Mouse (Mus musculus) small intestine, adult 2 months (tissue): ENCODE data around the gene Mustn1. TPM values are rescaled to one million over a fixed set of nuclear protein-coding genes. Genes with fewer than 3 reads are reported as not detected.

Experiments
- H3K27ac ChIP-seq: fragments of 200-500 bp; 2 replicates; pipeline ENCODE4 v1.5.1; 2012; ENCODE audit warnings: low read depth, low read length, control low read depth, inconsistent platforms; ENCODE audit not compliant: insufficient read depth
- H3K27me3 ChIP-seq: fragments of 200-500 bp; 2 replicates; pipeline ENCODE4 v1.6.1; 2012; ENCODE audit warnings: mild to moderate bottlenecking, moderate library complexity, low read length, inconsistent platforms; ENCODE audit not compliant: control insufficient read depth, insufficient read depth
- H3K36me3 ChIP-seq: fragments of 200-500 bp; 2 replicates; pipeline ENCODE4 v1.6.1; 2012; ENCODE audit warnings: mild to moderate bottlenecking, low read length, control low read depth, inconsistent platforms; ENCODE audit not compliant: control insufficient read depth, insufficient read depth
- H3K4me1 ChIP-seq: fragments of 200-500 bp; 2 replicates; pipeline ENCODE4 v1.6.1; 2012; ENCODE audit warnings: low read length, inconsistent platforms, mixed read lengths; ENCODE audit not compliant: control insufficient read depth, insufficient read depth, insufficient read length
- H3K4me3 ChIP-seq: fragments of 200-500 bp; 2 replicates; pipeline ENCODE4 v1.5.1; 2012; ENCODE audit warnings: low read depth, mild to moderate bottlenecking, control low read depth, inconsistent platforms, low read length, moderate library complexity
- CTCF ChIP-seq: fragments of 200-500 bp; IDR thresholded peaks from 2 replicates; pipeline ENCODE4 v1.5.1; 2012; ENCODE audit warnings: low read depth, mild to moderate bottlenecking, control low read depth, inconsistent platforms, low read length, moderate library complexity, mixed read lengths; ENCODE audit not compliant: insufficient replicate concordance, insufficient read length; ENCODE audit errors: extremely low read depth
- POLR2A ChIP-seq: fragments of 200-500 bp; IDR thresholded peaks from 2 replicates; pipeline ENCODE4 v1.6.1; 2012; ENCODE audit warnings: low read depth, mild to moderate bottlenecking, control low read depth, inconsistent platforms, low read length, moderate library complexity
- WGBS: fragments of 180-500 bp; shearing (Covaris S2); methylation state at CpG from one replicate; pipeline ENCODE4 v1.1.7; 2018; 5-methylcytosine and 5-hydroxymethylcytosine counted together
- polyA plus RNA-seq: library from polyadenylated mRNA; depleted of rRNA; stranded (reverse); fragments of >200 nt; gene quantifications from 2 replicates; pipeline ENCODE4 v1.2.3, GENCODE M21; 2012; rRNA removed

The Mustn1 gene
- polyA plus RNA-seq, 1 experiment: 22.9 TPM

GRCm38 (mm10) chr14:30912641-30913040 is 33.6 kb downstream of the Mustn1 start:
- Histone ChIP-seq H3K4me3 (no peak overlapping the region), H3K4me1 (no peaks in the 10 kb centered on the region), H3K27ac (no peak overlapping the region), H3K36me3 (no peaks in the 10 kb centered on the region), H3K27me3 (no peaks in the 10 kb centered on the region)
- WGBS: 60% methylated on average over 8 of the region's 8 CpGs
- TF ChIP-seq POLR2A (no peak), CTCF (no peak)

DNA sequence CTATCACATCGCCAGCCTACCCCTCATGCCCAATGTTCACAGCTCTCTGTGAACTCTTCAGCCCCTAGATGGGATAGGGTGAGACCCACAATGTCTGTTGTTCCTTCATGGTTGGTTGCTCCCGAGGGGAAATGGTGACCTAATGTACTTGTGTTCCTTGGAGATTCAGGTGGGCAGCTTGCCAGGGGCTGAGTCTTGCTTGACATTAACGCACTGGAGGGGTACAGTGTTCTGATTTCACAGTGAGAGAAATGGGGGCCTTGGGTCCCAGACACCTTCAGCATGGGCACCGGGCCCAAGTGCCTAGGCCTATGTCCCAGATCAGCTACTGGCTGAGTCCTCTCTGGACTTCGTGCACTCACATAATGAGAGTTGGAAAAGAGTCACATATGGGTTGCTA is 34.4 kb downstream of the Mustn1 start:
- Histone ChIP-seq H3K4me1 (no peaks in the 10 kb centered on the region), H3K4me3 (no peak overlapping the region), H3K36me3 (no peaks in the 10 kb centered on the region), H3K27ac (no peak overlapping the region), H3K27me3 (no peaks in the 10 kb centered on the region)
- TF ChIP-seq CTCF: no peak
- WGBS: 79% methylated on average over 5 of the region's 5 CpGs

GRCm38 (mm10) chr14:30916516-30916915 is 37.5 kb downstream of the Mustn1 start:
- no peaks in the 10 kb centered on the region for H3K27me3 ChIP-seq
- TF ChIP-seq CTCF (no peak), POLR2A (no peak)

GRCm38 (mm10) chr14:30922053-30922670 is 43.2 kb downstream of the Mustn1 start:
- 31% methylated on average over 8 of the region's 8 CpGs for WGBS
- TF ChIP-seq CTCF (no peak), POLR2A (no peak)
- H3K36me3 ChIP-seq: no peaks in the 10 kb centered on the region
- no peaks in the 10 kb centered on the region for H3K27me3 ChIP-seq
- no peak overlapping the region for H3K4me3 ChIP-seq
- H3K27ac ChIP-seq: no peak overlapping the region
- H3K4me1 ChIP-seq: no peaks in the 10 kb centered on the region

More at GRCm38 (mm10) chr14:30916516-30916915, 37.5 kb downstream of the Mustn1 start:
- Histone ChIP-seq H3K36me3 (no peaks in the 10 kb centered on the region), H3K4me1 (no peaks in the 10 kb centered on the region), H3K4me3 (no peak overlapping the region), H3K27ac (no peak overlapping the region)
- WGBS: 84% methylated on average over 1 of the region's 1 CpGs

DNA sequence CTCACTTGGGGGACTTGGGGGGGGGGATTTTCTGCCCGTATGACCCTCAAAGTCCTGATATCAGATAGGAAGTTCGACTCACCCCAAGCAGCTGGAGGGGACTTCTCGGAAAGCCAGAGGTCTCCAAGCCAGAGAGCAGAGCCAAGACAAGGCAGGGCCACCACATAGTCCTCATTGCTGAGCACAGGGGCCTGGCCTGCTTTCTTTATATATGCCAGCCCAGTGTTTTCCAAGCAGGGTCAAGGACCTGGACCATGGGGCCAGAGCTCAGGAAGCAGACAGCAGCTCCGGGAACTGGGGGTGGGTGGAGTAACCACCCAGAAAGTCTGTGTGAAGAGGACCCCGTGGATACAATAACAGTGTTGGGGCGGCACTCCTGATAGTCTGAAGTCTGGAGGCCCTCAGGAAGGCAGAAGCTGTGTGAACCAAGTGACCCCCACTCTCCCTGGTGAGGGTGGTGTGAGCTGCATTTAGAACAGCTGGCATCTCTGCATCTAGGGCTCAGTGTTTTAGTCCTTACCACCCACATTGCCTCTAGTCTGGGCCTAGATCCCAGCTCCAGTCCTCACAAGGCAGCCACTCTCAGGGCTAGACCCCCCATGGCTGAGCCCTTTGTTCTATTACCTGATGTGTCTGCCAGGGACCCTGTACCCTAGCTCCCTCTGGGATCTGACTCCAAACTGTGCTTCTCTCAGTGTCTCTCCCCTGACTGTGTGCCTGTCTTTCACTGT is 44.5 kb downstream of the Mustn1 start, which contains the start of gene Itih3:
Gene Itih3 (minus strand): TSS at position 386 of the 731 bp plus-strand sequence.
- Histone ChIP-seq H3K27ac (no peak within 1 kb of the TSS), H3K4me3 (no peak within 1 kb of the TSS), H3K4me1 (no peaks in the 10 kb centered on the region), H3K27me3 (no peaks in the 10 kb centered on the region), H3K36me3 (no peaks in the 10 kb centered on the region)
- 68% methylated on average over 6 of the region's 6 CpGs for WGBS
- no peak for TF ChIP-seq CTCF
- TF ChIP-seq POLR2A: no peak

GRCm38 (mm10) chr14:30925492-30925891 is 46.5 kb downstream of the Mustn1 start:
- Histone ChIP-seq H3K27ac (no peak overlapping the region), H3K36me3 (no peaks in the 10 kb centered on the region), H3K4me3 (no peak overlapping the region), H3K4me1 (no peaks in the 10 kb centered on the region), H3K27me3 (no peaks in the 10 kb centered on the region)
- 84% methylated on average over 3 of the region's 3 CpGs for WGBS
- no peak for TF ChIP-seq CTCF
- TF ChIP-seq POLR2A: no peak

DNA sequence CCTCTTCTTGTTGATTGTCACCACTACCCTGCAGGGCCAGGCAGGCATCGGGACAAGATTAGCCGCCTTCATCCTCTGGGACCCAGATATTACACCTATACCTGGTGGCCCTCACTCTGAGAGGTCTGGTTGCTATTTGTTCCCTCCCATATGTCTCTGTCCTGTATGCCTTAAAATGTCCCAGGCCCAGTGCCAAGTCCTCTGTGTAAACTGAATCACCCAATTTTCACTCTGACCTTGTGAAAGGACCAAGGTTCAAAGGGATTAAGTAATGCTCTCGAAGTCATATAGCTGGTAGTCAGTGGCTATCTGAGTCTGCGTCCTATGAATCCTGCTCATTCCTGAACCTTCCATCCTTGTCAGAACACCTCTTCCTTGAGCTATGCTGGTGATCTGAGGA is 51.4 kb downstream of the Mustn1 start:
- TF ChIP-seq CTCF (no peak), POLR2A (no peak)
- Histone ChIP-seq H3K4me1 (no peaks in the 10 kb centered on the region), H3K36me3 (no peaks in the 10 kb centered on the region), H3K27ac (no peak overlapping the region), H3K27me3 (no peaks in the 10 kb centered on the region), H3K4me3 (no peak overlapping the region)
- 58% methylated on average over 4 of the region's 4 CpGs for WGBS

Other genes with a start within 250 kb of the Mustn1 start
- 3.9 and 5.6 TPM in 2 replicates for gene Rft1, start 224.8 kb upstream of the Mustn1 start, polyA plus RNA-seq
- gene Sfmbt1, start 164.4 kb upstream of the Mustn1 start, polyA plus RNA-seq: 0.28 and 0.62 TPM in 2 replicates
- 7.1 and 11.2 TPM in 2 replicates for gene Tmem110, start 53.6 kb upstream of the Mustn1 start, polyA plus RNA-seq
- gene Itih4, start 7.3 kb downstream of the Mustn1 start, polyA plus RNA-seq: 3.8 TPM in 1 of 2 replicates, not detected in the other
- gene Itih3, start 44.6 kb downstream of the Mustn1 start, polyA plus RNA-seq: 0.11 and 0.49 TPM in 2 replicates
- gene Itih1, start 64.1 kb downstream of the Mustn1 start, polyA plus RNA-seq: not detected in 2 replicates
- 0.63 and 1.3 TPM in 2 replicates for gene Nek4, start 72.2 kb downstream of the Mustn1 start, polyA plus RNA-seq
- gene Glt8d1, start 122.2 kb downstream of the Mustn1 start, polyA plus RNA-seq: 2.6 and 4.1 TPM in 2 replicates
- 39.4 and 64.5 TPM in 2 replicates for gene Spcs1, start 122.5 kb downstream of the Mustn1 start, polyA plus RNA-seq
- 3.8 and 6.8 TPM in 2 replicates for gene Pbrm1, start 139.9 kb downstream of the Mustn1 start, polyA plus RNA-seq
- gene Gnl3, start 140.0 kb downstream of the Mustn1 start, polyA plus RNA-seq: 3.3 and 5.5 TPM in 2 replicates
- 22.8 and 37.3 TPM in 2 replicates for gene Smim4, start 249.8 kb downstream of the Mustn1 start, polyA plus RNA-seq